Mouse (Mus musculus): ENCODE data around the gene Hypm.

Gene Hypm

GRCm38 (mm10) chrX:9846628-9847027 is at the start of gene Hypm:
Hypm (plus strand) TSS chrX:9846928.
- no peak for TF ChIP-seq GATA4 (IDR thresholded peaks at IDR 0.05; ENCODE audit: insufficient replicate concordance, low read length)

- TF ChIP-seq GATA4 (IDR thresholded peaks at IDR 0.05; ENCODE audit: insufficient replicate concordance, low read length): no peak
Measured at GRCm38 (mm10) chrX:9810101-9810500, 36.6 kb upstream of the Hypm start.

- no peak for TF ChIP-seq GATA4 (IDR thresholded peaks at IDR 0.05; ENCODE audit: insufficient replicate concordance, low read length)
Measured at GRCm38 (mm10) chrX:9812469-9812868, 34.3 kb upstream of the Hypm start.

- no peak for TF ChIP-seq GATA4 (IDR thresholded peaks at IDR 0.05; ENCODE audit: insufficient replicate concordance, low read length)
Measured at GRCm38 (mm10) chrX:9834779-9835178, 11.9 kb upstream of the Hypm start.

- TF ChIP-seq GATA4 (IDR thresholded peaks at IDR 0.05; ENCODE audit: insufficient replicate concordance, low read length): no peak
Measured at GRCm38 (mm10) chrX:9849403-9849802, 2.7 kb downstream of the Hypm start, which contains the start of gene H2al3. H2al3 (plus strand) TSS chrX:9849703.

- TF ChIP-seq GATA4 (IDR thresholded peaks at IDR 0.05; ENCODE audit: insufficient replicate concordance, low read length): no peak
Measured at GRCm38 (mm10) chrX:9861859-9862258, 15.1 kb downstream of the Hypm start.

- TF ChIP-seq GATA4 (IDR thresholded peaks at IDR 0.05; ENCODE audit: insufficient replicate concordance, low read length): no peak
Measured at GRCm38 (mm10) chrX:9875519-9875918, 28.8 kb downstream of the Hypm start.

GRCm38 (mm10) chrX:9885322-9885721 is 38.6 kb downstream of the Hypm start, which contains the start of gene Sytl5:
Sytl5 (plus strand) TSS chrX:9885622.
- TF ChIP-seq GATA4 (IDR thresholded peaks at IDR 0.05; ENCODE audit: insufficient replicate concordance, low read length): no peak
